Mouse (Mus musculus) liver, postnatal 0 days (tissue): Measurements from ENCODE around the gene Bzw2. TPM values are rescaled to one million over a fixed set of nuclear protein-coding genes. Genes with fewer than 3 reads are reported as not detected.

Experiments used
- ATAC-seq: fragments of 200-750 bp; cut with Nextera tagmentation; 2 replicates; pipeline ENCODE4 v1.8.0; 2017; ENCODE audit warnings: mild to moderate bottlenecking, moderate library complexity
- DNase-seq: peaks from one replicate; pipeline ENCODE4 v3.0.0-alpha.2; 2016
- H3K27ac ChIP-seq: fragments of 300-500 bp; sonication (generic); 2 replicates; pipeline ENCODE4 v1.5.1; 2014; ENCODE audit warnings: antibody characterized with exemption, moderate library complexity, mild to moderate bottlenecking, low read depth
- H3K27me3 ChIP-seq: fragments of 300-500 bp; sonication (generic); 2 replicates; pipeline ENCODE4 v1.6.1; 2014; ENCODE audit warnings: low read length, control low read depth, mixed read lengths; ENCODE audit not compliant: insufficient read depth
- H3K36me3 ChIP-seq: fragments of 300-500 bp; sonication (generic); replicated peaks from 2 replicates; pipeline ENCODE4 v1.6.1; 2014; ENCODE audit warnings: mild to moderate bottlenecking, control low read depth, low read length, moderate library complexity, mixed read lengths; ENCODE audit not compliant: insufficient read depth
- H3K4me1 ChIP-seq: fragments of 300-500 bp; sonication (generic); 2 replicates; pipeline ENCODE4 v1.6.1; 2014; ENCODE audit warnings: antibody characterized with exemption, mild to moderate bottlenecking, control low read depth; ENCODE audit not compliant: insufficient read depth
- H3K4me2 ChIP-seq: fragments of 300-500 bp; sonication (generic); 2 replicates; pipeline ENCODE4 v1.6.1; 2014; ENCODE audit warnings: low read depth, mild to moderate bottlenecking, low read length, moderate library complexity, mixed read lengths
- H3K4me3 ChIP-seq: fragments of 300-500 bp; sonication (generic); 2 replicates; pipeline ENCODE4 v1.5.1; 2014; ENCODE audit warnings: low read depth, low read length
- H3K9ac ChIP-seq: fragments of 300-500 bp; sonication (generic); replicated peaks from 2 replicates; pipeline ENCODE4 v1.6.1; 2014; ENCODE audit warnings: mild to moderate bottlenecking, moderate library complexity
- H3K9me3 ChIP-seq: fragments of 300-500 bp; sonication (generic); 2 replicates; pipeline ENCODE4 v1.6.1; 2016; ENCODE audit warnings: mild to moderate bottlenecking, control low read depth, low read length, mixed read lengths
- CTCF ChIP-seq: sonication (generic); IDR thresholded peaks from 2 replicates; pipeline ENCODE4 v1.5.1; 2016; ENCODE audit warnings: antibody characterized with exemption, low read depth
- EP300 ChIP-seq: IDR thresholded peaks from 2 replicates; pipeline ENCODE4 v1.6.1; 2016; ENCODE audit warnings: antibody characterized with exemption, low read depth, mild to moderate bottlenecking
- WGBS: fragments of 180-500 bp; shearing (Covaris S2); extraction: QIAGEN DNeasy Blood & Tissue Kit; methylation state at CpG from one replicate; pipeline ENCODE4 v1.1.7; 2014; ENCODE audit not compliant: insufficient replicate concordance; 5-methylcytosine and 5-hydroxymethylcytosine counted together
- polyA plus RNA-seq: library from polyadenylated mRNA; unstranded; fragments of >200 nt; fragmentation: Nextera tagmentation; extraction: Ambion mirVana; gene quantifications from 2 replicates; pipeline ENCODE4 v1.2.1, GENCODE M21; 2015

Bzw2 gene
- polyA plus RNA-seq, 1 experiment from 2014 or later: 29.6 TPM

- H3K9ac ChIP-seq: no peak overlapping the region
- 87% methylated on average over 10 of the region's 10 CpGs for WGBS
These were observed 65.9 kb downstream of the Bzw2 start for GRCm38 (mm10) chr12:36091964-36092363.

GRCm38 (mm10) chr12:36089221-36089620 is 68.7 kb downstream of the Bzw2 start:
- H3K9me3 ChIP-seq: no peaks in the 10 kb centered on the region
- H3K36me3 ChIP-seq: peaks cover 4% of the 10 kb centered on the region; the same call in 1 of the 2 replicates
- TF ChIP-seq CTCF (no peak), EP300 (no peak)
- no peaks in the 10 kb centered on the region for H3K27me3 ChIP-seq
- H3K4me2 ChIP-seq: no peak overlapping the region
- DNase-seq (peak; percentile 27), ATAC-seq (no peak)
- H3K9ac ChIP-seq: no peak overlapping the region
- H3K4me3 ChIP-seq: no peak overlapping the region
- H3K4me1 ChIP-seq: no peaks in the 10 kb centered on the region
- no peak overlapping the region for H3K27ac ChIP-seq
- WGBS: 70% methylated on average over 6 of the region's 6 CpGs

More at GRCm38 (mm10) chr12:36091964-36092363, 65.9 kb downstream of the Bzw2 start:
- no peaks in the 10 kb centered on the region for H3K27me3 ChIP-seq
- no peaks in the 10 kb centered on the region for H3K4me1 ChIP-seq
- H3K4me2 ChIP-seq: no peak overlapping the region
- H3K9me3 ChIP-seq: no peaks in the 10 kb centered on the region
- no peak overlapping the region for H3K4me3 ChIP-seq
- peaks cover 4% of the 10 kb centered on the region; the same call in 1 of the 2 replicates for H3K36me3 ChIP-seq
- DNase-seq (no peak), ATAC-seq (no peak)
- no peak for TF ChIP-seq CTCF
- H3K27ac ChIP-seq: no peak overlapping the region

GRCm38 (mm10) chr12:36088804-36089203 is 69.1 kb downstream of the Bzw2 start:
- 90% methylated on average over 1 of the region's 1 CpGs for WGBS
- Histone ChIP-seq H3K4me1 (no peaks in the 10 kb centered on the region), H3K27ac (no peak overlapping the region), H3K4me3 (no peak overlapping the region), H3K9me3 (no peaks in the 10 kb centered on the region), H3K27me3 (no peaks in the 10 kb centered on the region), H3K9ac (no peak overlapping the region), H3K4me2 (no peak overlapping the region), H3K36me3 (peaks cover 4% of the 10 kb centered on the region; the same call in 1 of the 2 replicates)
- no peak for ATAC-seq
- TF ChIP-seq EP300: no peak
- no peak for TF ChIP-seq CTCF
- no peak for DNase-seq

- no peaks in the 10 kb centered on the region for H3K36me3 ChIP-seq
These were observed 72.5 kb downstream of the Bzw2 start for GRCm38 (mm10) chr12:36085380-36085779.

GRCm38 (mm10) chr12:36078101-36078899 is 79.6 kb downstream of the Bzw2 start:
- 55% methylated on average over 4 of the region's 4 CpGs for WGBS
- Histone ChIP-seq H3K4me1 (no peaks in the 10 kb centered on the region), H3K9me3 (no peaks in the 10 kb centered on the region), H3K27me3 (no peaks in the 10 kb centered on the region), H3K36me3 (no peaks in the 10 kb centered on the region), H3K4me3 (no peak overlapping the region), H3K9ac (no peak overlapping the region), H3K4me2 (no peak overlapping the region), H3K27ac (no peak overlapping the region)
- ATAC-seq: no peak
- TF ChIP-seq EP300: no peak
- DNase-seq: no peak

More at GRCm38 (mm10) chr12:36085380-36085779, 72.5 kb downstream of the Bzw2 start:
- no peaks in the 10 kb centered on the region for H3K9me3 ChIP-seq
- H3K27me3 ChIP-seq: no peaks in the 10 kb centered on the region
- ATAC-seq (no peak), DNase-seq (no peak)
- TF ChIP-seq CTCF (no peak), EP300 (no peak)
- H3K4me3 ChIP-seq: no peak overlapping the region
- no peak overlapping the region for H3K4me2 ChIP-seq
- H3K4me1 ChIP-seq: no peaks in the 10 kb centered on the region
- H3K27ac ChIP-seq: no peak overlapping the region
- 86% methylated on average over 2 of the region's 2 CpGs for WGBS
- H3K9ac ChIP-seq: no peak overlapping the region

GRCm38 (mm10) chr12:36072860-36073259 is 85.0 kb downstream of the Bzw2 start:
- no peak overlapping the region for H3K4me3 ChIP-seq
- H3K9me3 ChIP-seq: no peaks in the 10 kb centered on the region
- no peak for ATAC-seq
- H3K4me1 ChIP-seq: no peaks in the 10 kb centered on the region
- no peaks in the 10 kb centered on the region for H3K27me3 ChIP-seq
- no peak overlapping the region for H3K4me2 ChIP-seq
- DNase-seq: no peak
- no peak overlapping the region for H3K9ac ChIP-seq
- no peaks in the 10 kb centered on the region for H3K36me3 ChIP-seq
- no peak for TF ChIP-seq EP300
- TF ChIP-seq CTCF: no peak
- no peak overlapping the region for H3K27ac ChIP-seq
- 30% methylated on average over 5 of the region's 5 CpGs for WGBS
